Mouse (Mus musculus): ENCODE data around the gene Arhgap18. TPM values are rescaled to one million over a fixed set of nuclear protein-coding genes. Genes with fewer than 3 reads are reported as not detected.

Gene Arhgap18
- polyA plus RNA-seq, 1 experiment from 2014 or later = 25.4 TPM

DNA sequence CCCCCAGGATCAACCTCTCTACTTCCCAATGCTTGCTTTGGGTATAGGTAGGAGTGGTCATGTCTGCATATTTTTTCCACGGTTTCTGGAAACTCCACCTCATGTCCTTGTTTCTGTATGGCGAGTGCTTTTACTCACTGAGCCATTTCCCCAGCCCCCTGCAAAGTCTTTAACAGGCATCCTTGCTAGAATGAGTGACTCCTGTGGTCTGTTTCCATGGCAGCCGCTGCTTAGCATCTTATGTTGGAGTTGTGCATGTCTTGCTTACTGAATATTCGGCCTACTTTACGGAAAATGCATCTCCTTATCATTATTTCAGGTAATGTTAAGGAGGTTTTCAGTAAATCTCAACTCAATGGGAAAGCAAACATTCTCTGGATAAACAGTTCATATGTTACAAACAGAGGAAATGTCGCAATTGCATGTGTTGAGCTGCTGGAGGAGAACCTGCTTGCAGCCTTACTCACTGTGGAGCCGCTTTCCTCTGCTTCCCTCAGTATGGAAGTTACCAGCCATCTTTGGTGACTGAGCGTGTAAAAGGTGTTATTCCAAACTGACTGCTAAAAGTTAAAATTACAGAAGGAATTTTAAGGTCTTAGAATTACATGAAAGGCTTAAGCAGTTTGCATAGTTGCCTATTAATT lies 72.1 kb downstream of the Arhgap18 start:
- no peaks in the 10 kb centered on the region for H3K27me3 ChIP-seq (ENCODE audit: control insufficient read depth, insufficient read depth, low read length)
- H3K36me3 ChIP-seq (replicated peaks; ENCODE audit: control insufficient read depth, insufficient read depth, low read depth, low read length) = no peaks in the 10 kb centered on the region
- no peaks in the 10 kb centered on the region for H3K9me3 ChIP-seq (replicated peaks; ENCODE audit: control insufficient read depth, low read length)
- no peak overlapping the region for H3K27ac ChIP-seq (replicated peaks; ENCODE audit: low read depth, low read length)
- WGBS = 86% methylated on average over 8 of the region's 8 CpGs
- no peak overlapping the region for H3K4me2 ChIP-seq (ENCODE audit: low read depth, low read length)
- ATAC-seq (replicated peaks; ENCODE audit: insufficient number of reproducible peaks, low FRiP score, low TSS enrichment, low read depth) (no peak), DNase-seq (ENCODE audit: low spot score) (no peak)
- no peak overlapping the region for H3K9ac ChIP-seq (replicated peaks; ENCODE audit: low read length)
- H3K4me3 ChIP-seq (ENCODE audit: low read depth, low read length) = no peak overlapping the region
- no peaks in the 10 kb centered on the region for H3K4me1 ChIP-seq (ENCODE audit: control insufficient read depth, insufficient read depth, low read length)

DNA sequence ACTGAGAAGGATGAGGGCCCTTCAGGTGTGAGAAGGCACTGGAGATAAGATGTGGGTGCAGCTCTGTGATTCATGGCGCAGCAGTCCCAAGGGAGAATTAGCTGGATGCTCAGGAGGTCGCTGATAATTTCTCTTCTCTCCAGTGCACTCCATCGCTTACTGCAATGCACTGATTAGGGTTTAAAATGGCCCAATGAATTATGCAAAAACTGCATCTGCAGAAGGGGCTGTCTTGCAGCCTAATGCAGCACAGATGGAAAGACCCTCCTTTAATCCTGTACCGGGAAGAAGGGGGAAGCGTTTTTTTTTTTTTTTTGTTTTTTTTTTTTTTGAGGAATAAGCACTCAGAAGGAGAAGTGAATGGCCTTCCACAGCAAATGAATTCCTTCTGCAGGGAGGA lies 74.1 kb downstream of the Arhgap18 start:
- no peaks in the 10 kb centered on the region for H3K36me3 ChIP-seq (replicated peaks; ENCODE audit: control insufficient read depth, insufficient read depth, low read depth, low read length)
- WGBS = 19% methylated on average over 5 of the region's 5 CpGs
- no peak; the same call in 1 of the 2 replicates for ATAC-seq (replicated peaks; ENCODE audit: insufficient number of reproducible peaks, low FRiP score, low TSS enrichment, low read depth)

GRCm38 (mm10) chr10:26828412-26829137 lies 75.4 kb downstream of the Arhgap18 start:
- H3K4me3 ChIP-seq (ENCODE audit: low read depth, low read length) = no peak overlapping the region
- no peak for ATAC-seq (replicated peaks; ENCODE audit: insufficient number of reproducible peaks, low FRiP score, low TSS enrichment, low read depth)
- no peak for DNase-seq (ENCODE audit: low spot score)
- no peaks in the 10 kb centered on the region for H3K9me3 ChIP-seq (replicated peaks; ENCODE audit: control insufficient read depth, low read length)
- no peak overlapping the region for H3K4me2 ChIP-seq (ENCODE audit: low read depth, low read length)
- H3K4me1 ChIP-seq (ENCODE audit: control insufficient read depth, insufficient read depth, low read length) = no peaks in the 10 kb centered on the region
- H3K27me3 ChIP-seq (ENCODE audit: control insufficient read depth, insufficient read depth, low read length) = no peaks in the 10 kb centered on the region
- WGBS = 78% methylated on average over 9 of the region's 9 CpGs
- no peaks in the 10 kb centered on the region for H3K36me3 ChIP-seq (replicated peaks; ENCODE audit: control insufficient read depth, insufficient read depth, low read depth, low read length)
- no peak overlapping the region for H3K9ac ChIP-seq (replicated peaks; ENCODE audit: low read length)
- no peak overlapping the region for H3K27ac ChIP-seq (replicated peaks; ENCODE audit: low read depth, low read length)

More for the DNA sequence above, 74.1 kb downstream of the Arhgap18 start:
- no peak overlapping the region for H3K4me2 ChIP-seq (ENCODE audit: low read depth, low read length)
- H3K9ac ChIP-seq (replicated peaks; ENCODE audit: low read length) = no peak overlapping the region
- peak; percentile 19 for DNase-seq (ENCODE audit: low spot score)
- H3K4me3 ChIP-seq (ENCODE audit: low read depth, low read length) = no peak overlapping the region
- H3K4me1 ChIP-seq (ENCODE audit: control insufficient read depth, insufficient read depth, low read length) = no peaks in the 10 kb centered on the region
- H3K27ac ChIP-seq (replicated peaks; ENCODE audit: low read depth, low read length) = no peak overlapping the region
- H3K27me3 ChIP-seq (ENCODE audit: control insufficient read depth, insufficient read depth, low read length) = no peaks in the 10 kb centered on the region
- no peaks in the 10 kb centered on the region for H3K9me3 ChIP-seq (replicated peaks; ENCODE audit: control insufficient read depth, low read length)

- H3K27me3 ChIP-seq (ENCODE audit: control insufficient read depth, insufficient read depth, low read length) = no peaks in the 10 kb centered on the region
- H3K27ac ChIP-seq (replicated peaks; ENCODE audit: low read depth, low read length) = no peak overlapping the region
- no peak overlapping the region for H3K4me3 ChIP-seq (ENCODE audit: low read depth, low read length)
- DNase-seq (ENCODE audit: low spot score) = no peak
- 83% methylated on average over 3 of the region's 3 CpGs for WGBS
- ATAC-seq (replicated peaks; ENCODE audit: insufficient number of reproducible peaks, low FRiP score, low TSS enrichment, low read depth) = no peak
- H3K4me1 ChIP-seq (ENCODE audit: control insufficient read depth, insufficient read depth, low read length) = no peaks in the 10 kb centered on the region
- H3K4me2 ChIP-seq (ENCODE audit: low read depth, low read length) = no peak overlapping the region
- H3K9me3 ChIP-seq (replicated peaks; ENCODE audit: control insufficient read depth, low read length) = no peaks in the 10 kb centered on the region
- no peak overlapping the region for H3K9ac ChIP-seq (replicated peaks; ENCODE audit: low read length)
- no peaks in the 10 kb centered on the region for H3K36me3 ChIP-seq (replicated peaks; ENCODE audit: control insufficient read depth, insufficient read depth, low read depth, low read length)
These were observed 78.8 kb downstream of the Arhgap18 start for GRCm38 (mm10) chr10:26832068-26832467.

GRCm38 (mm10) chr10:26832669-26833249 lies 79.5 kb downstream of the Arhgap18 start:
- H3K4me3 ChIP-seq (ENCODE audit: low read depth, low read length) = no peak overlapping the region
- no peaks in the 10 kb centered on the region for H3K36me3 ChIP-seq (replicated peaks; ENCODE audit: control insufficient read depth, insufficient read depth, low read depth, low read length)
- H3K27ac ChIP-seq (replicated peaks; ENCODE audit: low read depth, low read length) = no peak overlapping the region
- WGBS = 89% methylated on average over 3 of the region's 3 CpGs
- no peaks in the 10 kb centered on the region for H3K27me3 ChIP-seq (ENCODE audit: control insufficient read depth, insufficient read depth, low read length)
- DNase-seq (ENCODE audit: low spot score) = no peak
- no peaks in the 10 kb centered on the region for H3K4me1 ChIP-seq (ENCODE audit: control insufficient read depth, insufficient read depth, low read length)
- ATAC-seq (replicated peaks; ENCODE audit: insufficient number of reproducible peaks, low FRiP score, low TSS enrichment, low read depth) = no peak
- H3K9ac ChIP-seq (replicated peaks; ENCODE audit: low read length) = no peak overlapping the region
- no peak overlapping the region for H3K4me2 ChIP-seq (ENCODE audit: low read depth, low read length)
- H3K9me3 ChIP-seq (replicated peaks; ENCODE audit: control insufficient read depth, low read length) = no peaks in the 10 kb centered on the region

DNA sequence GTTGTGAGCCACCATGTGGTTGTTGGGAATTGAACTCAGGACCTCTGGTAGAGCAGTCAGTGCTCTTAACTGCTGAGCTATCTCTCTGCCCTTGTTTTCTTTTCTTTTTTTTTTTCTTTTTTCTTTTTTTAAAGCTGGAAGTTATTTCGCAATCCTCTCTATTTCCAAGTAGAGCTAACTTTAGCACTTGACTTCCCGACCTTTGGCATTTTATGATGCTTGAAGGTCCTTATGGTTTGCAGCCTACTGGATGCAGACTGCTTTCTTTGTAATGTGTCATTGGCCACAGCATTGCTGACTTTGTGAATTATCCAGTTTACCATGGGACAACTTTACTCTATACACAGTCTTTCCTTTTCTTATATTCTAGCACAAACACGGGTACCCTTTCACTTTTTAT lies 80.2 kb downstream of the Arhgap18 start:
- H3K27ac ChIP-seq (replicated peaks; ENCODE audit: low read depth, low read length) = no peak overlapping the region
- ATAC-seq (replicated peaks; ENCODE audit: insufficient number of reproducible peaks, low FRiP score, low TSS enrichment, low read depth) = no peak
- H3K4me2 ChIP-seq (ENCODE audit: low read depth, low read length) = no peak overlapping the region
- H3K27me3 ChIP-seq (ENCODE audit: control insufficient read depth, insufficient read depth, low read length) = no peaks in the 10 kb centered on the region
- 74% methylated on average over 3 of the region's 3 CpGs for WGBS
- no peak for DNase-seq (ENCODE audit: low spot score)
- no peak overlapping the region for H3K9ac ChIP-seq (replicated peaks; ENCODE audit: low read length)
- H3K4me1 ChIP-seq (ENCODE audit: control insufficient read depth, insufficient read depth, low read length) = no peaks in the 10 kb centered on the region
- no peak overlapping the region for H3K4me3 ChIP-seq (ENCODE audit: low read depth, low read length)
- H3K9me3 ChIP-seq (replicated peaks; ENCODE audit: control insufficient read depth, low read length) = no peaks in the 10 kb centered on the region
- H3K36me3 ChIP-seq (replicated peaks; ENCODE audit: control insufficient read depth, insufficient read depth, low read depth, low read length) = no peaks in the 10 kb centered on the region

GRCm38 (mm10) chr10:26849311-26849710 lies 96.1 kb downstream of the Arhgap18 start:
- H3K4me1 ChIP-seq (ENCODE audit: control insufficient read depth, insufficient read depth, low read length) = no peaks in the 10 kb centered on the region
- no peak overlapping the region for H3K4me2 ChIP-seq (ENCODE audit: low read depth, low read length)
- no peaks in the 10 kb centered on the region for H3K36me3 ChIP-seq (replicated peaks; ENCODE audit: control insufficient read depth, insufficient read depth, low read depth, low read length)
- ATAC-seq (replicated peaks; ENCODE audit: insufficient number of reproducible peaks, low FRiP score, low TSS enrichment, low read depth) (no peak), DNase-seq (ENCODE audit: low spot score) (no peak)
- H3K9me3 ChIP-seq (replicated peaks; ENCODE audit: control insufficient read depth, low read length) = no peaks in the 10 kb centered on the region
- 91% methylated on average over 4 of the region's 4 CpGs for WGBS
- H3K27ac ChIP-seq (replicated peaks; ENCODE audit: low read depth, low read length) = no peak overlapping the region
- no peak overlapping the region for H3K9ac ChIP-seq (replicated peaks; ENCODE audit: low read length)
- H3K27me3 ChIP-seq (ENCODE audit: control insufficient read depth, insufficient read depth, low read length) = no peaks in the 10 kb centered on the region
- H3K4me3 ChIP-seq (ENCODE audit: low read depth, low read length) = no peak overlapping the region

GRCm38 (mm10) chr10:26849854-26850253 lies 96.6 kb downstream of the Arhgap18 start:
- H3K4me3 ChIP-seq (ENCODE audit: low read depth, low read length) = no peak overlapping the region
- no peaks in the 10 kb centered on the region for H3K27me3 ChIP-seq (ENCODE audit: control insufficient read depth, insufficient read depth, low read length)
- no peaks in the 10 kb centered on the region for H3K9me3 ChIP-seq (replicated peaks; ENCODE audit: control insufficient read depth, low read length)
- no peaks in the 10 kb centered on the region for H3K4me1 ChIP-seq (ENCODE audit: control insufficient read depth, insufficient read depth, low read length)
- H3K9ac ChIP-seq (replicated peaks; ENCODE audit: low read length) = no peak overlapping the region
- no peak overlapping the region for H3K4me2 ChIP-seq (ENCODE audit: low read depth, low read length)
- no peaks in the 10 kb centered on the region for H3K36me3 ChIP-seq (replicated peaks; ENCODE audit: control insufficient read depth, insufficient read depth, low read depth, low read length)
- no peak overlapping the region for H3K27ac ChIP-seq (replicated peaks; ENCODE audit: low read depth, low read length)
- 78% methylated on average over 6 of the region's 6 CpGs for WGBS
- no peak for ATAC-seq (replicated peaks; ENCODE audit: insufficient number of reproducible peaks, low FRiP score, low TSS enrichment, low read depth)
- DNase-seq (ENCODE audit: low spot score) = no peak

Data from embryonic facial prominence, embryonic 11.5 days (tissue).